Mouse (Mus musculus) bone marrow macrophage, adult 2 months (primary cell): ENCODE measurements at regions not wholly inside any gene's neighbourhood (a gene's known extent, or its start where the extent isn't known, plus 50 kb on each side); places are given as distances from the start of the nearest gene placed in this dataset.

Experiments
- H3K27ac ChIP-seq: 2 replicates; pipeline ENCODE4 v1.5.1; 2012; ENCODE audit warnings: low read depth, low read length; ENCODE audit not compliant: insufficient read depth
- H3K4me1 ChIP-seq: 2 replicates; pipeline ENCODE4 v1.6.1; 2012; ENCODE audit warnings: low read length; ENCODE audit not compliant: control insufficient read depth, insufficient read depth
- H3K4me3 ChIP-seq: 2 replicates; pipeline ENCODE4 v1.5.1; 2012; ENCODE audit warnings: mild to moderate bottlenecking, low read length, moderate library complexity; ENCODE audit not compliant: insufficient read depth
- CTCF ChIP-seq: IDR thresholded peaks from 2 replicates; pipeline ENCODE4 v1.5.1; 2012; ENCODE audit warnings: low read depth, mild to moderate bottlenecking, low read length, moderate library complexity
- POLR2A ChIP-seq: IDR thresholded peaks from 2 replicates; pipeline ENCODE4 v1.6.1; 2012; ENCODE audit warnings: mild to moderate bottlenecking, low read depth, low read length, borderline replicate concordance

DNA sequence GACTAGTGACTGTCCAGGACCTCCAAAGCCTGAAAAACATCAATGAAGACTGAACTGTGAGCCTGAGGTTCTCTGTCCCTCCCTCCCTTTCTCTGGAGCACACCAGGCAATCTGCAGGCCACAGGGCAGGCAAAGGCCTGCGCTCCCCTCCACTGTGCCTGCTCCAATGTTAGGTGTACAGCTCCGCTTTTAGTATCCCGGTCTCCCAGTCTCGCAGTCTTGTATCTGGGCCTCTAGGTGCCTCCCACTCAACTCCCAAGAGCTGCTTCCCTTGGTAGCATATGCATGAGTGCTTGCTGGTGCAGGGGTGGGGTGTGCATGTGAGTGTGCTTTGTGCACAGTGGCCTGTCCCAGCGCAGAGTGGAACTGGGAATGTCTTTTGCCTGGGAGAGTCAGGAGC lies 104.0 kb upstream of the Pja1 start:
- no peak for TF ChIP-seq CTCF
- TF ChIP-seq POLR2A: no peak

DNA sequence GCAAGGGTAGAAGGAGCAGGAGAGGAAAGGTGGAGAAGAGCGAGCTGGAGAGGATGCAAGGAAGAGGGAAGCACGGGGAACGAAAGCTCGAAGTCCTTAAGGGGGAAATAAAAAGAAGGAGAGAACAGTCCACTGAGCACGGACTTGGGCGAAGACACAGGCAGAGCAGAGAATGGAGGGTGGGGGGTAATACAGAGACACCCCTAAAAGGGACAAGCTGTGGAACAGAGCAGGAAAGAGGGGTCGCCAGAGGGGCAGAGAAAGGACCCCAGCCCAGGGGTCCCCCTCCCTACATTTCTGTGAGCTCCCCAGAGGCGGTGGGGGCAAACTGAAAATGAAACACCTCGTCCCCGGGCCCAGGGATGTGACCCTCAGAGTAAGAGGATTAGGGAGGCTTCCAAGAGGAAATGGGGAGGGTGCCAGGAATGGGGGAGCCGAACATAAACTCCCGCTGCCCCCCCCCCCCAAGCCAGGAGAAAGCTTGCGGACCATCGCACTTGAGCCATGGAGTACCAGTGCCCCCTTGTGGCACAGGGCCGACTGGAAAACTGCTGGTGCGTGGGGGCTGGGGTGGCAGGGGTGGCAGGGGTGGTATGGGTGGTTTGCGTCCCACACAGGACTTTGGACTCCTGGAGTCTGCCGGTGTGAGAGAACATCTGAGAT lies 103.5 kb upstream of the Pja1 start:
- no peaks in the 10 kb centered on the region for H3K4me1 ChIP-seq
- no peak overlapping the region for H3K27ac ChIP-seq
- H3K4me3 ChIP-seq: no peak overlapping the region; the same call in 1 of the 2 replicates
- TF ChIP-seq POLR2A (no peak), CTCF (peak; percentile 14; the same call in 1 of the 2 replicates)

More for the DNA sequence above, 104.0 kb upstream of the Pja1 start:
- no peaks in the 10 kb centered on the region for H3K4me1 ChIP-seq
- no peak overlapping the region for H3K4me3 ChIP-seq
- H3K27ac ChIP-seq: no peak overlapping the region

DNA sequence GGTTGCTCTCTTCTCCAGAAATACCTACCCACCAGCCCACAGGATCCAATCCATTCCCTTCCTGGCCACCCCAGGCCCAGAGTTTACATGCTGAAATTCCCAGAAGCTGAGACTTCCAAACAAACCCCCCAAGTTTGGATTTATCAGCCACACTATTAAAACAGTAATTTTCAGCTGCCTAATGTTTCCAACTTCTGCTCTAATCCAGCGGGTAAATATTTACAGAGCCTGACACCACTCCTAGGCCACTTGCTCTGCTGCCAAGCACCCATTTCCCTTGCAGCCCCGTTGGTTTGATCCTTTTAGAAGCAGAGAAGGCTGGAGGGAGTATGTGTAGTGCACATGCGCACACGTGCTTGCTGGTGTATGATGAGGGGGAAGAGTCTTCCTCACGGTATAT lies 99.1 kb upstream of the Pja1 start:
- H3K4me1 ChIP-seq: no peaks in the 10 kb centered on the region
- no peak overlapping the region for H3K27ac ChIP-seq
- no peak for TF ChIP-seq POLR2A
- no peak for TF ChIP-seq CTCF
- no peak overlapping the region for H3K4me3 ChIP-seq

DNA sequence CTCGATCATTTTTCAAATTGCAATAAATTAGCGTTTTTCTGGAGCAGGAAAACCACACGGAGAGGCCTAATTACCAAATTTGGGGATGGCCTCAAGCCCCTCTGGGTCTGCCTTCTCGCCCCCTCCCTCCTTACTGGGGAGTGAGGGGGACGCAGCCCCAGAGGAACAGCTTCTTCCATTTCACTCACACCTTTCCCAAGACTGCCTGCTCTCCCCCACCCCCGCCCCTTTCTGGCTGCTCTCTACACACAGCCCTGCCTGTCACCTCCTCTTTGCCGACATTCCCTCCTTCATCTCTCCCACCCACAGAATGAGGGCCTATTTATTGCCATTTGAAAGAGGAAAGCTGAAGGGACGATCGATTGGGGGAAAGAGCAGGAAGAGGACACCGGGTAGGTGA lies 97.2 kb upstream of the Pja1 start:
- TF ChIP-seq CTCF (no peak), POLR2A (no peak)
- Histone ChIP-seq H3K4me3 (no peak overlapping the region), H3K4me1 (no peaks in the 10 kb centered on the region)

DNA sequence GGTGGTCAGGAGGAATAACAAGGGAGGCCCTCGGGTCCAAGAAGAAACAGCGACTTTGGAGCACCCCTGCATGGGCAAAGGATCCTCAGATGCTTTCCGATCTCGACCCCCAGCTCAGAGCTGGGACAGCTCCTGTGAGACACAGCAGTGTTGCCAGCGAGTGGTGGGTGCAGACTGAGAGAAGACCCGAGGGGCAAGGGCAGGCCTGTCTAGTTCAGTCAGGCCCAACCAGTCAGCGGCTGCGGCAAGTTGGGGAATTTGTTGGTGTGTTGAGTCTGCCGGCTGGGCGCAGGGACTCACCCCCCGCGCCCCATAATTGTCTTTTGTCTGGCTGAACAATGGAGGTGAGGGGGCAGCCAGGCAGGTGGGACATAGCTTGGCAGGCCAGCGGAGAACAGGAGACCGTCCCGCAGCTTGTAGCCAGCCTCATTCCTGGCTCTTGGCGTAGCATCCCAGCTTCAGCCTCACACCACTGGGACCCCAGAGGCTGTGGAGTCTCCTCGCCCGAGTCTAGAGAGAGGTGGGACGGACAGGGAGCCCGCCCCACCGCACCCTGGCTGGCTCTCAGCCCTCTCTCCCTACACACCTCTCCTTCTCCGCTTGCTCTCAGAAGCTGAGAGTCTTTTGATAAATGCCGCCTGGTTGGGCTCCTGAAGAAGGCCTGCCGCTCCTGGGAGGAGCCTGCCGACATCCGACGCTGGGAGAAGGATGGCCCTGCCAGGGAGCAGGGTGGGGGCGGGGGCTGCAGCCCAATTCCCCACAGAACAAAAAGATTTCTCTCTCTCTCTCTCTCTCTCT lies 96.5 kb upstream of the Pja1 start:
- Histone ChIP-seq H3K4me1 (no peaks in the 10 kb centered on the region), H3K4me3 (no peak overlapping the region), H3K27ac (no peak overlapping the region)
- TF ChIP-seq CTCF (no peak), POLR2A (no peak)

More for the DNA sequence above, 97.2 kb upstream of the Pja1 start:
- no peak overlapping the region for H3K27ac ChIP-seq

DNA sequence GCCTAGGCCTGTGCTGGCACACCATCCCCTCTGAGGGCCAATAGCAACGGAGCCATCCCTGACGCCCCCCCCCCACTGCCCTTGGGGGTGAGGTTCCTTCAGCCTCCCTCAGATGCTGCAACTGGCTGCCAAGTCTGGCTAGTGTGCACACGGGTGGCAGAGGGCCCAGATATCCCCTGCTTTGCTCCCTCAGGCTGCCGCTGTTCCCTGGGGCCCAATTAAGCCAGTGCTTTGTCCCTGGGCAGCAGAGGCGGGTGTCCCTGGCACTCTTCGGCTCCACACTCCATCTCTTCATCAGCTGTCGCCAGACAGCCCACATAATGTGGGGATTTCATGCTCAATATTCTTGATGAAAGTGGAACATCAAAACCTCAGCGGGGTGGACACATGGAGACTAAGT lies 90.9 kb upstream of the Pja1 start:
- TF ChIP-seq CTCF (no peak), POLR2A (no peak)
- H3K4me1 ChIP-seq: no peaks in the 10 kb centered on the region
- H3K4me3 ChIP-seq: no peak overlapping the region
- H3K27ac ChIP-seq: no peak overlapping the region

DNA sequence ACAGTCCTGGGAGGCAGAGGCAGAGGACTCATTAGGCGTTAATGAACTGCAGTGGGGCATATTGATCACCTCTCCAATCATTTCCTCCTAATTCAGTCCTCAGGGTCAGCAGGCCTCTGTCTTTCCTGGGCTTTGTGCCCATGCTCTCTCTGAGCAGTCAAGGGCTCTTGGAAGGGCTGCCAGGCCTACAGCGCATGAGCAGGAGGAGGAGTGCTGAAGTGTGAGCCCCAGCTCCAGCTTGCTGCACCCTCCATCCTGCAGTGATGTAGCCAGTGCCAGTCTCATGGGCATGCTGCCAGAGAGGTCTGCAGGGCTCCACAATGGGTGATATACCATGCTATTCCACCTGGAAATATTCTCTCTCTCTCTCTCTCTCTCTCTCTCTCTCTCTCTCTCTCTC lies 89.6 kb upstream of the Pja1 start:
- no peak for TF ChIP-seq POLR2A
- H3K4me1 ChIP-seq: no peaks in the 10 kb centered on the region
- no peak overlapping the region for H3K4me3 ChIP-seq
- no peak overlapping the region for H3K27ac ChIP-seq

DNA sequence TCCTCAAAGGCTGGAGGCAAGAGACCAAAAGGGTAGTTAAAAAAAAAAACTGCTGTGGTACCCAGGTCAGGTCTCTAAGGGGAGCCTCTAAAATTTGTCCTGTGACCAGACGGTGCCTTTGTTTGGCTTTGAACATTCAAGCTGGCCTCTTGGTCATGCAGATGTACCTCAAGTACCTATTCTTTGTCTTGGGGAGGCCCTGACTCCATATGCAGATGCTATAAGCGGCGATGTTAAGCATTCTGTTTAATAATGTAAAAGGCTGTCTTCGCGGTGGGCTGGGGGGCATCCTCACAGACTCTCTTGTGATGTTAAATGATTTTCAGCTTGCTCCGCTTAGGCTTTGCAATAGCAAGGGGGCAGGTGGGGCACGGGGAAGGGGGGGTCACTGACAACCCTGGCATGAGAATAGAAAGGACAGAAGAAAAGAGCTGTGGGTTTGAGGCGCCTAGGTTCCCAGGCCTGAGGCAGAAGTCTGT lies 85.8 kb upstream of the Pja1 start:
- H3K4me1 ChIP-seq: no peaks in the 10 kb centered on the region
- TF ChIP-seq POLR2A (no peak), CTCF (no peak)
- H3K27ac ChIP-seq: no peak overlapping the region
- H3K4me3 ChIP-seq: no peak overlapping the region

DNA sequence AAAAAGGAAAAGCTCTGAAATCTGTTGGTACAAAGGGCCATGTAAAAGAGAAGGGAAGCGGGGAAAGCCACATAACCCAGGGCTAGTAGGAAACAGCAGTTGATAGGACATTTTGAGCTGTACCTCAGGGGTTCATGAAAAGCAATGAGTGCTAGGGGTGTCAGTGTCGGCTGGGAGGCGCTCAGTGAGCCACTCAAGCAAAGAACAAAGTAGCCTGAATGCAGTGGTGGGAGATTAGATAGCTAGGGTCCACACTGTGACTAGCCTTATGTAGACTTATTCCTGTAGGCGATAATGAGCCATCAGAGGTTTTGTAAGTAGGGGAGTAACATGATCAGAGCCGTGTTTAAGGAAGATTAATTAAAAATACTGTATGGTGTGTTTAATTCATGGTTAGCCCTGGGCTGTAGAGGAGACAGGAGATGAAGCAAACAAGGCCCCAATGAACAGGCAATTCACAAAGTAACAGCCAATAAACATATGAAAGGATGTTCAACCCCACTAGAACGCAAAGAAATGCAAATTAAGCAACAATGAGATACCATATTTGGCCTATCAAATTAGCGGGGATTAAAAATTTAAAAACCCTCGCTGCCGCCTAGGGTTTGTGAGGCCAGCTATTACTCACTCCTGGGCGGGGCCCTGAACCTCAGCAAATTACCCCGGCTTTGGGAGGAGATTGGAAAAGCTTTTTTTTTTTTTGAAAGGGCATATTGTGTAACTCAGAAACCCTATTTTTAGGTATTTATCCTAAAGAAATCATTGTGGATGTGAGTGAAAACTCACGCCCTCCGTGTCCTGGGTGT lies 85.1 kb upstream of the Pja1 start:
- no peaks in the 10 kb centered on the region for H3K4me1 ChIP-seq
- H3K4me3 ChIP-seq: no peak overlapping the region
- no peak overlapping the region for H3K27ac ChIP-seq
- TF ChIP-seq CTCF (no peak), POLR2A (no peak)

DNA sequence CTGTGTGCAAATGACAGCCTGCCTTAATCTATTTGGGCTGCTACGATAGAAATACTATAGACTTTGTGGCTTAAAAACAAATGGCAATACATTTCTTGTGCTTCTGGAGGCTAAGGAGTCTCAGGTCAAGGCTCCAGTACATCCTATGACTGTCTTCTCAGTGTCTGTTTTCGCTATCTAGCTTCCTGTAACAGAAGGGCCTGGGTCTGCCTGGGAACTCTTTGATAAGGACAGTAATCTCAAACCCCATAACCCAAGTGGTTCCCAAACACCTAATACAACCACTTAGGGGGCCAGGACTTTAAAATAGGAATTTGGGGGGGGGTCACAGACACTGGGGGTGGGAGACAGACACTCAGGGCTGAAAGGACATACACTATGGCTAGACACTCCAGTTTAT lies 81.7 kb upstream of the Pja1 start:
- no peak overlapping the region for H3K27ac ChIP-seq
- TF ChIP-seq CTCF: no peak
- H3K4me3 ChIP-seq: no peak overlapping the region
- H3K4me1 ChIP-seq: no peaks in the 10 kb centered on the region
